In the genomic region with DNA sequence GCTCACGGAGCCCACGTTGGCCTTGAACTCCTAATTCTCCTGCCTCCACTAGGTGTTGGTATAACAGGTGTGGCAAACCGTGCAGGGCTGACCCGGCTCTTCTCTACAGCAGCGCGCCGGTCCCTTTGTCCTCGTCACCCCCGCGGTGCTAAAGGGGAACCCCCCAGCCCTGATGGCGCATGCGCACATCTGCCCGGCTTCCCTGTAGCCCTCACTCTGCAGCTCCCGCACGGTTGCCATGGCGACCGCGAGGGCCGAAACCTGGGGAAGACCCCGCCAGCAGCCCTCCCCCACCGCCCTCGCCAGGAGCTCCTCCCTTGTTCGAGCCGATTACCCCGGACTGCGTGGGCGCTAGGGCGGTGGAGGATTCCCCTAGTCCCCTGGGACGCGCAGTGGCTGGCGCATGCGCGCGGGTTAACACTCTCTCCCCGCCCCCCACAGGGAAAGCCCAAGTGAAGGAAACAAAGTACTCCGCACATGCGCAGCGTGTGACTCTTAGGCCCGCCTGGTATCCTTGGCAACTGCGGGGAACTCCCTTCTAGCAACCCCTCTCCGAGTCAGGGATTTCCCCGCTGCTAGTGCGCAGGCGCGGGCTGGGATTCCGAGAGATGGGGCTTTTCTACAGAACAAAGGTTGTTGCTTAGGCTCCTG, we compare ENCODE assay signal across 8 mouse cellular contexts. TPM values are rescaled to one million over a fixed set of nuclear protein-coding genes. Genes with fewer than 3 reads are reported as not detected.
A peak's percentile ranks its signal among the peaks of the same experiment; 100 is the strongest.
DNase-seq lines count a peak whose midpoint lies in the region; ATAC-seq lines count a peak whose summit lies in the region.

No protein-coding gene starts in this region.

- peak; percentile 80 for ATAC-seq in erythroid progenitor cell, adult 5-6 weeks (replicated peaks; ENCODE audit: low FRiP score, poor library complexity, severe bottlenecking)
- peak; percentile 85 for ATAC-seq in heart, embryonic 13.5 days (ENCODE audit: extremely low read depth, insufficient number of reproducible peaks, low FRiP score, low TSS enrichment)
- ATAC-seq in liver, embryonic 12.5 days = peak; percentile 89
- ATAC-seq in stomach, embryonic 15.5 days (ENCODE audit: insufficient read depth, low FRiP score, low read depth) = peak; percentile 88

- peaks cover 55% of the 10 kb centered on the region for H3K4me1 ChIP-seq in heart, embryonic 13.5 days
- H3K4me1 ChIP-seq in liver, embryonic 12.5 days = peaks cover 68% of the 10 kb centered on the region
- peaks cover 47% of the 10 kb centered on the region for H3K4me1 ChIP-seq in stomach, embryonic 15.5 days

- H3K36me3 ChIP-seq in heart, embryonic 13.5 days = peaks cover 13% of the 10 kb centered on the region
- peaks cover 12% of the 10 kb centered on the region for H3K36me3 ChIP-seq in liver, embryonic 12.5 days
- H3K36me3 ChIP-seq in stomach, embryonic 15.5 days = peaks cover 3% of the 10 kb centered on the region; the same call in 1 of the 2 replicates

- H3K27ac ChIP-seq in heart, embryonic 13.5 days (replicated peaks) = peak overlapping the region; percentile 64
- H3K27ac ChIP-seq in liver, embryonic 12.5 days = peak overlapping the region; percentile 87
- peak overlapping the region; percentile 79 for H3K27ac ChIP-seq in stomach, embryonic 15.5 days

- peak overlapping the region; percentile 94 for H3K4me2 ChIP-seq in heart, embryonic 13.5 days
- H3K4me2 ChIP-seq in liver, embryonic 12.5 days = peak overlapping the region; percentile 81
- peak overlapping the region; percentile 84 for H3K4me2 ChIP-seq in stomach, embryonic 15.5 days

- no peaks in the 10 kb centered on the region for H3K9me3 ChIP-seq in heart, embryonic 13.5 days
- H3K9me3 ChIP-seq in liver, embryonic 12.5 days (replicated peaks) = no peaks in the 10 kb centered on the region
- H3K9me3 ChIP-seq in stomach, embryonic 15.5 days = no peaks in the 10 kb centered on the region

- WGBS in heart, embryonic 13.5 days = under 1% methylated on average over 46 of the region's 46 CpGs
- WGBS in liver, embryonic 12.5 days (ENCODE audit: insufficient replicate concordance) = under 1% methylated on average over 46 of the region's 46 CpGs
- 0% methylated on average over 46 of the region's 46 CpGs for WGBS in stomach, embryonic 15.5 days

- H3K4me3 ChIP-seq in heart, embryonic 13.5 days = peak overlapping the region; percentile 70
- peak overlapping the region; percentile 66 for H3K4me3 ChIP-seq in liver, embryonic 12.5 days
- H3K4me3 ChIP-seq in stomach, embryonic 15.5 days (replicated peaks) = peak overlapping the region; percentile 60

- peak; percentile 100 for DNase-seq in CD4-positive helper T cell, adult 2 months (ENCODE audit: low read depth, low spot score)
- peak; percentile 99 for DNase-seq in brain, embryonic 18.5 days (ENCODE audit: low read depth, low spot score)
- DNase-seq in kidney, postnatal 10 days = peak; percentile 99
- peak; percentile 100 for DNase-seq in natural killer cell, adult 2 months (ENCODE audit: low spot score in 2 of 2)

- peak overlapping the region; percentile 83 for H3K9ac ChIP-seq in heart, embryonic 13.5 days
- peak overlapping the region; percentile 74 for H3K9ac ChIP-seq in liver, embryonic 12.5 days
- peak overlapping the region; percentile 38 for H3K9ac ChIP-seq in stomach, embryonic 15.5 days

- H3K27me3 ChIP-seq in heart, embryonic 13.5 days (replicated peaks) = peaks cover 38% of the 10 kb centered on the region
- peaks cover 48% of the 10 kb centered on the region for H3K27me3 ChIP-seq in liver, embryonic 12.5 days (replicated peaks)
- H3K27me3 ChIP-seq in stomach, embryonic 15.5 days (replicated peaks) = peaks cover 34% of the 10 kb centered on the region

RNA-seq across cellular contexts. Expression of a gene that starts 2.4 kb away (rescaled TPM):
- total RNA-seq in erythroid progenitor cell, adult 5-6 weeks (2015; ENCODE audit: low replicate concordance) = not detected in 2 replicates
- 0.26 TPM in 1 of 2 replicates, not detected in the other for total RNA-seq in erythroid progenitor cell, adult 5-6 weeks (2017; ENCODE audit: low replicate concordance)
- polyA plus RNA-seq in heart, embryonic 13.5 days (2015; fragmentation: Nextera tagmentation; extraction: Ambion mirVana) = 1.5 TPM in 2 replicates
- 0.55 and 0.72 TPM in 2 replicates for polyA plus RNA-seq in liver, embryonic 12.5 days (2016; fragmentation: Nextera tagmentation; extraction: Ambion mirVana)
- 1.5 and 2.1 TPM in 2 replicates for polyA plus RNA-seq in stomach, embryonic 15.5 days (2015; fragmentation: Nextera tagmentation; extraction: Ambion mirVana)

RNA-seq across cellular contexts. Expression of a gene that starts 8.3 kb away (rescaled TPM):
- total RNA-seq in erythroid progenitor cell, adult 5-6 weeks (2015; ENCODE audit: low replicate concordance) = 18.0 and 20.9 TPM in 2 replicates
- total RNA-seq in erythroid progenitor cell, adult 5-6 weeks (2017; ENCODE audit: low replicate concordance) = 23.8 and 26.6 TPM in 2 replicates
- 88.5 and 89.0 TPM in 2 replicates for polyA plus RNA-seq in heart, embryonic 13.5 days (2015; fragmentation: Nextera tagmentation; extraction: Ambion mirVana)
- polyA plus RNA-seq in liver, embryonic 12.5 days (2016; fragmentation: Nextera tagmentation; extraction: Ambion mirVana) = 78.8 and 81.1 TPM in 2 replicates
- 90.9 and 91.3 TPM in 2 replicates for polyA plus RNA-seq in stomach, embryonic 15.5 days (2015; fragmentation: Nextera tagmentation; extraction: Ambion mirVana)

RNA-seq across cellular contexts. Expression of a gene that starts 26.0 kb away (rescaled TPM):
- total RNA-seq in erythroid progenitor cell, adult 5-6 weeks (2015; ENCODE audit: low replicate concordance) = 35.0 and 62.9 TPM in 2 replicates
- total RNA-seq in erythroid progenitor cell, adult 5-6 weeks (2017; ENCODE audit: low replicate concordance) = 27.3 and 54.3 TPM in 2 replicates
- 1.9 and 2.4 TPM in 2 replicates for polyA plus RNA-seq in heart, embryonic 13.5 days (2015; fragmentation: Nextera tagmentation; extraction: Ambion mirVana)
- polyA plus RNA-seq in liver, embryonic 12.5 days (2016; fragmentation: Nextera tagmentation; extraction: Ambion mirVana) = 16.1 and 17.8 TPM in 2 replicates
- polyA plus RNA-seq in stomach, embryonic 15.5 days (2015; fragmentation: Nextera tagmentation; extraction: Ambion mirVana) = 6.5 and 7.0 TPM in 2 replicates

RNA-seq across cellular contexts. Expression of a gene that starts 27.1 kb away (rescaled TPM):
- not detected in 2 replicates for total RNA-seq in erythroid progenitor cell, adult 5-6 weeks (2015; ENCODE audit: low replicate concordance)
- total RNA-seq in erythroid progenitor cell, adult 5-6 weeks (2017; ENCODE audit: low replicate concordance) = 0.13 TPM in 1 of 2 replicates, not detected in the other
- 0.06 and 0.09 TPM in 2 replicates for polyA plus RNA-seq in heart, embryonic 13.5 days (2015; fragmentation: Nextera tagmentation; extraction: Ambion mirVana)
- polyA plus RNA-seq in liver, embryonic 12.5 days (2016; fragmentation: Nextera tagmentation; extraction: Ambion mirVana) = 0.08 and 0.11 TPM in 2 replicates
- 4.1 and 6.0 TPM in 2 replicates for polyA plus RNA-seq in stomach, embryonic 15.5 days (2015; fragmentation: Nextera tagmentation; extraction: Ambion mirVana)

RNA-seq across cellular contexts. Expression of a gene that starts 31.7 kb away (rescaled TPM):
- 2,088 and 2,332 TPM in 2 replicates for total RNA-seq in erythroid progenitor cell, adult 5-6 weeks (2015; ENCODE audit: low replicate concordance)
- 517 and 689 TPM in 2 replicates for total RNA-seq in erythroid progenitor cell, adult 5-6 weeks (2017; ENCODE audit: low replicate concordance)
- 3,040 and 3,097 TPM in 2 replicates for polyA plus RNA-seq in heart, embryonic 13.5 days (2015; fragmentation: Nextera tagmentation; extraction: Ambion mirVana)
- polyA plus RNA-seq in liver, embryonic 12.5 days (2016; fragmentation: Nextera tagmentation; extraction: Ambion mirVana) = 3,066 and 3,170 TPM in 2 replicates
- 3,920 and 3,932 TPM in 2 replicates for polyA plus RNA-seq in stomach, embryonic 15.5 days (2015; fragmentation: Nextera tagmentation; extraction: Ambion mirVana)

Comparison
In these comparisons a context has a peak if more than half of its experiments do, and no peak if none do; other contexts are left out.
1. Peak in every context shown above with its lines: DNase-seq, ATAC-seq, H3K4me3 ChIP-seq and H3K27ac ChIP-seq.